Mouse (Mus musculus): ENCODE measurements around the gene Dhx35.

- TF ChIP-seq POLR2A (IDR thresholded peaks at IDR 0.05; ENCODE audit: borderline replicate concordance, extremely low read depth, low read depth, low read length) (no peak), CTCF (IDR thresholded peaks at IDR 0.05; ENCODE audit: insufficient read depth, low read length) (no peak)
These were observed 63.0 kb downstream of the Dhx35 start for GRCm38 (mm10) chr2:158857579-158857978.

Data from lung, adult 2 months (tissue).